Mouse (Mus musculus) limb, embryonic 14.5 days (tissue): Measurements from ENCODE around the gene Zscan2. TPM values are rescaled to one million over a fixed set of nuclear protein-coding genes. Genes with fewer than 3 reads are reported as not detected.

ENCODE experiments used
- ATAC-seq: fragments of 200-750 bp; cut with Nextera tagmentation; 2 replicates; pipeline ENCODE4 v1.8.0; 2017; ENCODE audit warnings: low read depth, moderate number of reproducible peaks, moderate TSS enrichment; ENCODE audit not compliant: low FRiP score
- DNase-seq: peaks from one replicate; pipeline ENCODE4 v3.0.0-alpha.2; 2015; ENCODE audit warnings: low spot score
- H3K27ac ChIP-seq: fragments of 300-500 bp; sonication (generic); replicated peaks from 2 replicates; pipeline ENCODE4 v1.5.1; 2014; ENCODE audit warnings: low read depth, mild to moderate bottlenecking, low read length, moderate library complexity, mixed read lengths
- H3K27me3 ChIP-seq: fragments of 300-500 bp; sonication (generic); 2 replicates; pipeline ENCODE4 v1.6.1; 2014; ENCODE audit warnings: low read length, mixed read lengths; ENCODE audit not compliant: control insufficient read depth, insufficient read depth
- H3K36me3 ChIP-seq: fragments of 300-500 bp; sonication (generic); 2 replicates; pipeline ENCODE4 v1.6.1; 2014; ENCODE audit warnings: mild to moderate bottlenecking, low read length, moderate library complexity, mixed read lengths; ENCODE audit not compliant: control insufficient read depth, insufficient read depth
- H3K4me1 ChIP-seq: fragments of 300-500 bp; sonication (generic); 2 replicates; pipeline ENCODE4 v1.6.1; 2014; ENCODE audit warnings: antibody characterized with exemption, low read length, mixed read lengths; ENCODE audit not compliant: control insufficient read depth, insufficient read depth
- H3K4me2 ChIP-seq: fragments of 300-500 bp; sonication (generic); replicated peaks from 2 replicates; pipeline ENCODE4 v1.6.1; 2014; ENCODE audit warnings: low read depth, mild to moderate bottlenecking, low read length, moderate library complexity; ENCODE audit not compliant: severe bottlenecking
- H3K4me3 ChIP-seq: fragments of 300-500 bp; sonication (generic); replicated peaks from 2 replicates; pipeline ENCODE4 v1.5.1; 2014; ENCODE audit warnings: low read length
- H3K9ac ChIP-seq: fragments of 300-500 bp; sonication (generic); 2 replicates; pipeline ENCODE4 v1.6.1; 2014; ENCODE audit warnings: mild to moderate bottlenecking, low read depth, low read length, moderate library complexity; ENCODE audit not compliant: severe bottlenecking
- H3K9me3 ChIP-seq: fragments of 300-500 bp; sonication (generic); 2 replicates; pipeline ENCODE4 v1.6.1; 2016; ENCODE audit warnings: low read length; ENCODE audit not compliant: control insufficient read depth
- POLR2A ChIP-seq: fragments of 200-500 bp; IDR thresholded peaks from 2 replicates; pipeline ENCODE4 v1.8.0; 2012; ENCODE audit warnings: inconsistent platforms, mild to moderate bottlenecking, moderate library complexity, borderline replicate concordance; ENCODE audit not compliant: insufficient read depth, insufficient read length; ENCODE audit errors: extremely low read depth
- WGBS: fragments of 180-500 bp; shearing (Covaris S2); extraction: QIAGEN DNeasy Blood & Tissue Kit; methylation state at CpG from one replicate; pipeline ENCODE4 v1.1.7; 2014; 5-methylcytosine and 5-hydroxymethylcytosine counted together
- polyA plus RNA-seq, 2 experiments: library from polyadenylated mRNA; depleted of rRNA in 1 of 2; stranded (reverse) in 1 of 2; unstranded in 1 of 2; fragments of >200 nt; fragmentation: Nextera tagmentation in 1 of 2; extraction: Ambion mirVana in 1 of 2; gene quantifications; 2 replicates each; pipeline versions ENCODE4 v1.2.1 to v1.2.3; 2012 to 2014

Gene Zscan2
- polyA plus RNA-seq, 2 experiments = 2.7 to 19.8 TPM

DNA sequence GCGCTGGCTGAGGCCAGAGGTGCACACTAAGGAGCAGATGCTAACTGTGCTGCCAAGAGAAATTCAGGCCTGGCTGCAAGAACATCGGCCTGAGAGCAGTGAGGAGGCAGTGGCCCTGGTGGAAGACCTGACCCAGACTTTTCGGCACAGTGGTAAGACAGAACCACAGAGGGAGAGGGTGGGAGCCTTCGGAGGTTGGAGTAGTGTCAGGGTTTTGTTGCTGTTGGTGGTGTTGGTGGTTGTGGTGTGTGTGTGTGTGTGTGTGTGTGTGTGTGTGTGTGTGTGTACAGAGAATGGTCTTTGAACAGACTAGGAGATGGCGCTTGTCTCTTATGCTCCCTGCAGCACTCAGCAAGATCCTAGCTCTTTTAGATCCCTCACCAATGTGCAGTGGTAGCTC is 2.8 kb downstream of the Zscan2 start:
- WGBS = 88% methylated on average over 5 of the region's 5 CpGs
- ATAC-seq (no peak), DNase-seq (no peak)
- no peaks in the 10 kb centered on the region for H3K9me3 ChIP-seq
- no peak overlapping the region for H3K4me2 ChIP-seq
- H3K4me1 ChIP-seq = peaks cover 15% of the 10 kb centered on the region
- H3K36me3 ChIP-seq = peaks cover 50% of the 10 kb centered on the region
- H3K9ac ChIP-seq = no peak overlapping the region
- H3K27ac ChIP-seq = no peak overlapping the region
- TF ChIP-seq POLR2A = no peak
- H3K4me3 ChIP-seq = no peak overlapping the region
- H3K27me3 ChIP-seq = no peaks in the 10 kb centered on the region

GRCm38 (mm10) chr7:80864151-80864550 is 3.4 kb downstream of the Zscan2 start:
- Histone ChIP-seq H3K27ac (no peak overlapping the region), H3K4me2 (no peak overlapping the region), H3K9me3 (no peaks in the 10 kb centered on the region), H3K27me3 (no peaks in the 10 kb centered on the region), H3K4me3 (no peak overlapping the region), H3K4me1 (peaks cover 15% of the 10 kb centered on the region), H3K36me3 (peaks cover 56% of the 10 kb centered on the region), H3K9ac (no peak overlapping the region)
- ATAC-seq (no peak), DNase-seq (no peak)
- 73% methylated on average over 1 of the region's 1 CpGs for whole genome bisulfite sequencing
- no peak for TF ChIP-seq POLR2A

GRCm38 (mm10) chr7:80864831-80865230 is 4.1 kb downstream of the Zscan2 start:
- peaks cover 15% of the 10 kb centered on the region for H3K4me1 ChIP-seq
- H3K4me3 ChIP-seq = no peak overlapping the region
- ATAC-seq (no peak), DNase-seq (no peak)
- H3K36me3 ChIP-seq = peaks cover 63% of the 10 kb centered on the region
- no peaks in the 10 kb centered on the region for H3K9me3 ChIP-seq
- no peak overlapping the region for H3K9ac ChIP-seq
- no peak for TF ChIP-seq POLR2A
- no peaks in the 10 kb centered on the region for H3K27me3 ChIP-seq
- WGBS = 78% methylated on average over 8 of the region's 8 CpGs
- no peak overlapping the region for H3K27ac ChIP-seq
- H3K4me2 ChIP-seq = no peak overlapping the region

- ATAC-seq (no peak), DNase-seq (no peak)
- Histone ChIP-seq H3K4me2 (no peak overlapping the region), H3K9me3 (no peaks in the 10 kb centered on the region), H3K36me3 (peaks cover 67% of the 10 kb centered on the region), H3K4me3 (no peak overlapping the region), H3K9ac (no peak overlapping the region), H3K27ac (no peak overlapping the region), H3K4me1 (peaks cover 12% of the 10 kb centered on the region), H3K27me3 (no peaks in the 10 kb centered on the region)
- no peak for TF ChIP-seq POLR2A
- whole genome bisulfite sequencing = 95% methylated on average over 7 of the region's 7 CpGs
Observed at GRCm38 (mm10) chr7:80865521-80865920, 4.8 kb downstream of the Zscan2 start.

GRCm38 (mm10) chr7:80866514-80867147 is 5.9 kb downstream of the Zscan2 start:
- ATAC-seq (no peak), DNase-seq (no peak)
- peaks cover 10% of the 10 kb centered on the region for H3K4me1 ChIP-seq
- H3K4me3 ChIP-seq = no peak overlapping the region
- no peak overlapping the region for H3K4me2 ChIP-seq
- no peak overlapping the region for H3K9ac ChIP-seq
- H3K27me3 ChIP-seq = no peaks in the 10 kb centered on the region
- no peak overlapping the region for H3K27ac ChIP-seq
- 83% methylated on average over 7 of the region's 7 CpGs for WGBS
- peaks cover 72% of the 10 kb centered on the region for H3K36me3 ChIP-seq
- H3K9me3 ChIP-seq = no peaks in the 10 kb centered on the region
- TF ChIP-seq POLR2A = no peak
